Mouse (Mus musculus) lung, postnatal 0 days (tissue): ENCODE measurements around the gene Upk1b. TPM values are rescaled to one million over a fixed set of nuclear protein-coding genes. Genes with fewer than 3 reads are reported as not detected.
A peak's percentile ranks its signal among the peaks of the same experiment; 100 is the strongest.

Experiments
- ATAC-seq: fragments of 200-750 bp; cut with Nextera tagmentation; 2 replicates; pipeline ENCODE4 v1.8.0; 2017; ENCODE audit warnings: moderate library complexity
- DNase-seq: peaks from one replicate; pipeline ENCODE4 v3.0.0-alpha.2; 2016; ENCODE audit warnings: low spot score
- H3K27ac ChIP-seq: fragments of 300-500 bp; sonication (generic); 2 replicates; pipeline ENCODE4 v1.5.1; 2014; ENCODE audit warnings: antibody characterized with exemption, mild to moderate bottlenecking, low read length, mixed read lengths
- H3K27me3 ChIP-seq: fragments of 300-500 bp; sonication (generic); replicated peaks from 2 replicates; pipeline ENCODE4 v1.6.1; 2014; ENCODE audit warnings: low read length, mixed read lengths; ENCODE audit not compliant: insufficient read depth
- H3K36me3 ChIP-seq: fragments of 300-500 bp; sonication (generic); 2 replicates; pipeline ENCODE4 v1.6.1; 2014; ENCODE audit warnings: low read length, mixed read lengths; ENCODE audit not compliant: insufficient read depth
- H3K4me1 ChIP-seq: fragments of 300-500 bp; sonication (generic); 2 replicates; pipeline ENCODE4 v1.6.1; 2014; ENCODE audit warnings: antibody characterized with exemption, low read depth, low read length, mixed read lengths; ENCODE audit not compliant: insufficient read depth
- H3K4me2 ChIP-seq: fragments of 300-500 bp; sonication (generic); replicated peaks from 2 replicates; pipeline ENCODE4 v1.6.1; 2014; ENCODE audit warnings: low read depth, mild to moderate bottlenecking, low read length, moderate library complexity, mixed read lengths
- H3K4me3 ChIP-seq: fragments of 300-500 bp; sonication (generic); 2 replicates; pipeline ENCODE4 v1.5.1; 2014; ENCODE audit warnings: low read depth, low read length
- H3K9ac ChIP-seq: fragments of 300-500 bp; sonication (generic); replicated peaks from 2 replicates; pipeline ENCODE4 v1.6.1; 2014; ENCODE audit warnings: low read depth, mild to moderate bottlenecking
- H3K9me3 ChIP-seq: fragments of 300-500 bp; sonication (generic); 2 replicates; pipeline ENCODE4 v1.6.1; 2016; ENCODE audit warnings: low read length, mixed read lengths
- CTCF ChIP-seq: IDR thresholded peaks from 2 replicates; pipeline ENCODE4 v1.5.1; 2016; ENCODE audit warnings: antibody characterized with exemption, mild to moderate bottlenecking
- EP300 ChIP-seq: IDR thresholded peaks from 2 replicates; pipeline ENCODE4 v1.6.1; 2016; ENCODE audit warnings: antibody characterized with exemption, mild to moderate bottlenecking, control low read depth
- WGBS: fragments of 180-500 bp; shearing (Covaris S2); extraction: QIAGEN DNeasy Blood & Tissue Kit; methylation state at CpG from one replicate; pipeline ENCODE4 v1.1.7; 2014; 5-methylcytosine and 5-hydroxymethylcytosine counted together
- polyA plus RNA-seq: library from polyadenylated mRNA; unstranded; fragments of >200 nt; fragmentation: Nextera tagmentation; extraction: Ambion mirVana; gene quantifications from 2 replicates; pipeline ENCODE4 v1.2.1, GENCODE M21; 2015

Upk1b gene
- polyA plus RNA-seq, 1 experiment from 2014 or later, result 71.6 TPM

GRCm38 (mm10) chr16:38780960-38781572 is 19.1 kb downstream of the Upk1b start:
- DNase-seq (no peak), ATAC-seq (no peak)
- no peak for TF ChIP-seq EP300
- TF ChIP-seq CTCF, result no peak
- no peak overlapping the region for H3K27ac ChIP-seq
- no peaks in the 10 kb centered on the region for H3K36me3 ChIP-seq
- no peaks in the 10 kb centered on the region for H3K4me1 ChIP-seq
- H3K27me3 ChIP-seq, result no peaks in the 10 kb centered on the region
- no peak overlapping the region for H3K9ac ChIP-seq
- no peak overlapping the region for H3K4me3 ChIP-seq
- WGBS, result 95% methylated on average over 7 of the region's 7 CpGs
- H3K9me3 ChIP-seq, result no peaks in the 10 kb centered on the region
- no peak overlapping the region for H3K4me2 ChIP-seq

- H3K4me1 ChIP-seq, result no peaks in the 10 kb centered on the region
- H3K27ac ChIP-seq, result no peak overlapping the region
- no peaks in the 10 kb centered on the region for H3K9me3 ChIP-seq
- H3K4me2 ChIP-seq, result no peak overlapping the region
- TF ChIP-seq EP300 (no peak), CTCF (peak; percentile 35; the same call in 1 of the 2 replicates)
- ATAC-seq (no peak), DNase-seq (no peak)
- H3K4me3 ChIP-seq, result no peak overlapping the region
- H3K9ac ChIP-seq, result no peak overlapping the region
- 49% methylated on average over 6 of the region's 6 CpGs for WGBS
- no peaks in the 10 kb centered on the region for H3K36me3 ChIP-seq
- H3K27me3 ChIP-seq, result no peaks in the 10 kb centered on the region
Measured at GRCm38 (mm10) chr16:38776342-38776741, 23.8 kb downstream of the Upk1b start.

GRCm38 (mm10) chr16:38774964-38775746 is 25.0 kb downstream of the Upk1b start:
- H3K27ac ChIP-seq, result no peak overlapping the region
- 55% methylated on average over 7 of the region's 7 CpGs for WGBS
- H3K4me1 ChIP-seq, result no peaks in the 10 kb centered on the region
- no peaks in the 10 kb centered on the region for H3K27me3 ChIP-seq
- DNase-seq (peak; percentile 92), ATAC-seq (peak; percentile 88)
- no peak overlapping the region for H3K4me2 ChIP-seq
- H3K36me3 ChIP-seq, result no peaks in the 10 kb centered on the region
- H3K4me3 ChIP-seq, result no peak overlapping the region
- H3K9me3 ChIP-seq, result no peaks in the 10 kb centered on the region
- TF ChIP-seq CTCF (no peak), EP300 (peak; percentile 86)
- H3K9ac ChIP-seq, result no peak overlapping the region

- H3K9me3 ChIP-seq, result no peaks in the 10 kb centered on the region
- H3K27ac ChIP-seq, result no peak overlapping the region
- TF ChIP-seq EP300 (peak; percentile 31; the same call in 1 of the 2 replicates), CTCF (no peak)
- no peaks in the 10 kb centered on the region for H3K4me1 ChIP-seq
- peak overlapping the region; percentile 11 for H3K4me2 ChIP-seq
- ATAC-seq (no peak; the same call in 1 of the 2 replicates), DNase-seq (peak; percentile 35)
- H3K27me3 ChIP-seq, result no peaks in the 10 kb centered on the region
- H3K9ac ChIP-seq, result no peak overlapping the region
- peaks cover 4% of the 10 kb centered on the region; the same call in 1 of the 2 replicates for H3K36me3 ChIP-seq
- WGBS, result 25% methylated on average over 12 of the region's 12 CpGs
- no peak overlapping the region for H3K4me3 ChIP-seq
Measured at GRCm38 (mm10) chr16:38772906-38773496, 27.1 kb downstream of the Upk1b start.

- no peaks in the 10 kb centered on the region for H3K4me1 ChIP-seq
- peaks cover 9% of the 10 kb centered on the region; the same call in 1 of the 2 replicates for H3K36me3 ChIP-seq
- no peak overlapping the region for H3K4me2 ChIP-seq
- no peak overlapping the region for H3K27ac ChIP-seq
- no peak overlapping the region for H3K9ac ChIP-seq
- H3K9me3 ChIP-seq, result no peaks in the 10 kb centered on the region
- TF ChIP-seq CTCF, result no peak
- TF ChIP-seq EP300, result no peak
- 88% methylated on average over 6 of the region's 6 CpGs for WGBS
- no peak for ATAC-seq
- H3K4me3 ChIP-seq, result no peak overlapping the region
- no peaks in the 10 kb centered on the region for H3K27me3 ChIP-seq
- no peak for DNase-seq
Measured at GRCm38 (mm10) chr16:38771145-38771544, 29.0 kb downstream of the Upk1b start.

- ATAC-seq, result no peak
Measured at GRCm38 (mm10) chr16:38769529-38769928, 30.6 kb downstream of the Upk1b start.

More at GRCm38 (mm10) chr16:38769529-38769928, 30.6 kb downstream of the Upk1b start:
- DNase-seq, result no peak
- no peaks in the 10 kb centered on the region for H3K4me1 ChIP-seq
- no peak overlapping the region for H3K27ac ChIP-seq
- H3K4me2 ChIP-seq, result no peak overlapping the region
- H3K9ac ChIP-seq, result no peak overlapping the region
- peaks cover 13% of the 10 kb centered on the region; the same call in 1 of the 2 replicates for H3K36me3 ChIP-seq
- H3K27me3 ChIP-seq, result no peaks in the 10 kb centered on the region
- H3K9me3 ChIP-seq, result no peaks in the 10 kb centered on the region
- H3K4me3 ChIP-seq, result no peak overlapping the region
- no peak for TF ChIP-seq EP300
- TF ChIP-seq CTCF, result no peak
- 58% methylated on average over 9 of the region's 9 CpGs for WGBS
